Mouse (Mus musculus) right cerebral cortex, postnatal 25 days (tissue): ENCODE data around the gene Zfp704.

ENCODE experiments used
- DNase-seq: peaks from one replicate; pipeline ENCODE4 v3.0.0; 2022

The Zfp704 gene

GRCm38 (mm10) chr3:9554916-9555315, 55.0 kb downstream of the Zfp704 start:
- DNase-seq: no peak

GRCm38 (mm10) chr3:9552332-9552731, 57.6 kb downstream of the Zfp704 start:
- no peak for DNase-seq

GRCm38 (mm10) chr3:9550930-9551329, 59.0 kb downstream of the Zfp704 start:
- DNase-seq: no peak

GRCm38 (mm10) chr3:9549815-9550214, 60.1 kb downstream of the Zfp704 start:
- DNase-seq: no peak

GRCm38 (mm10) chr3:9548188-9548587, 61.7 kb downstream of the Zfp704 start:
- DNase-seq: no peak

- DNase-seq: no peak
Observed at GRCm38 (mm10) chr3:9546882-9547620, 62.8 kb downstream of the Zfp704 start.

GRCm38 (mm10) chr3:9544421-9544820, 65.5 kb downstream of the Zfp704 start:
- no peak for DNase-seq

GRCm38 (mm10) chr3:9543916-9544315, 66.0 kb downstream of the Zfp704 start:
- DNase-seq: no peak

GRCm38 (mm10) chr3:9543463-9543862, 66.4 kb downstream of the Zfp704 start:
- DNase-seq: no peak

GRCm38 (mm10) chr3:9541561-9541960, 68.3 kb downstream of the Zfp704 start:
- no peak for DNase-seq

- no peak for DNase-seq
Observed at GRCm38 (mm10) chr3:9538510-9538909, 71.4 kb downstream of the Zfp704 start.

- no peak for DNase-seq
Observed at GRCm38 (mm10) chr3:9537889-9538288, 72.0 kb downstream of the Zfp704 start.

- DNase-seq: no peak
Observed at GRCm38 (mm10) chr3:9530097-9530780, 79.6 kb downstream of the Zfp704 start.

- no peak for DNase-seq
Observed at GRCm38 (mm10) chr3:9524429-9524828, 85.5 kb downstream of the Zfp704 start.

- DNase-seq: peak; percentile 54
Observed at GRCm38 (mm10) chr3:9523081-9523932, 86.6 kb downstream of the Zfp704 start.

GRCm38 (mm10) chr3:9522009-9522408, 87.9 kb downstream of the Zfp704 start:
- no peak for DNase-seq

GRCm38 (mm10) chr3:9520728-9521054, 89.2 kb downstream of the Zfp704 start:
- no peak for DNase-seq

- DNase-seq: peak; percentile 70
Observed at GRCm38 (mm10) chr3:9520051-9520727, 89.7 kb downstream of the Zfp704 start.

GRCm38 (mm10) chr3:9519491-9519890, 90.4 kb downstream of the Zfp704 start:
- no peak for DNase-seq

GRCm38 (mm10) chr3:9518936-9519335, 90.9 kb downstream of the Zfp704 start:
- no peak for DNase-seq

- DNase-seq: no peak
Observed at GRCm38 (mm10) chr3:9516119-9516855, 93.6 kb downstream of the Zfp704 start.

- no peak for DNase-seq
Observed at GRCm38 (mm10) chr3:9515527-9515926, 94.4 kb downstream of the Zfp704 start.
